Mouse (Mus musculus) thymus, adult 2 months (tissue): ENCODE measurements around the gene Sh2d1b1. TPM values are rescaled to one million over a fixed set of nuclear protein-coding genes. Genes with fewer than 3 reads are reported as not detected.

Source experiments
- DNase-seq: peaks from one replicate; pipeline ENCODE4 v3.0.0; 2021
- H3K27ac ChIP-seq: fragments of 200-500 bp; 2 replicates; pipeline ENCODE4 v1.5.1; 2012; ENCODE audit warnings: low read length, control low read depth; ENCODE audit not compliant: control insufficient read depth, insufficient read depth
- H3K27me3 ChIP-seq: fragments of 200-500 bp; 2 replicates; pipeline ENCODE4 v1.6.1; 2012; ENCODE audit warnings: mild to moderate bottlenecking, low read length, moderate library complexity, mixed read lengths; ENCODE audit not compliant: control insufficient read depth, insufficient read depth
- H3K36me3 ChIP-seq: fragments of 200-500 bp; 2 replicates; pipeline ENCODE4 v1.6.1; 2012; ENCODE audit warnings: mild to moderate bottlenecking, low read length, moderate library complexity; ENCODE audit not compliant: control insufficient read depth, insufficient read depth
- H3K4me1 ChIP-seq: fragments of 200-500 bp; replicated peaks from 2 replicates; pipeline ENCODE4 v1.6.1; 2012; ENCODE audit warnings: low read length; ENCODE audit not compliant: control insufficient read depth, insufficient read depth
- H3K4me3 ChIP-seq: fragments of 200-500 bp; 2 replicates; pipeline ENCODE4 v1.5.1; 2012; ENCODE audit warnings: mild to moderate bottlenecking, low read length, control low read depth, moderate library complexity; ENCODE audit not compliant: control insufficient read depth, insufficient read depth
- CTCF ChIP-seq: fragments of 200-500 bp; IDR thresholded peaks from 2 replicates; pipeline ENCODE4 v1.5.1; 2012; ENCODE audit warnings: mild to moderate bottlenecking, control low read depth, low read length, moderate library complexity, borderline replicate concordance; ENCODE audit not compliant: control insufficient read depth, poor library complexity, insufficient read depth; ENCODE audit errors: extremely low read depth
- POLR2A ChIP-seq: fragments of 200-500 bp; IDR thresholded peaks from 2 replicates; pipeline ENCODE4 v1.6.1; 2012; ENCODE audit warnings: mild to moderate bottlenecking, low read length, control low read depth, moderate library complexity; ENCODE audit not compliant: control insufficient read depth, poor library complexity, insufficient read depth; ENCODE audit errors: extremely low read depth
- WGBS: fragments of 180-500 bp; shearing (Covaris S2); methylation state at CpG from one replicate; pipeline ENCODE4 v1.1.7; 2018; 5-methylcytosine and 5-hydroxymethylcytosine counted together
- polyA plus RNA-seq: library from polyadenylated mRNA; depleted of rRNA; stranded (reverse); fragments of >200 nt; gene quantifications from 2 replicates; pipeline ENCODE4 v1.2.3, GENCODE M21; 2012

The Sh2d1b1 gene
- polyA plus RNA-seq, 1 experiment = 0.71 TPM

GRCm38 (mm10) chr1:170282415-170283129 lies 5.5 kb downstream of the Sh2d1b1 start:
- DNase-seq = no peak
- H3K4me1 ChIP-seq = no peaks in the 10 kb centered on the region
- WGBS = 31% methylated on average over 4 of the region's 4 CpGs
- no peak for TF ChIP-seq POLR2A
- no peak overlapping the region for H3K27ac ChIP-seq
- no peaks in the 10 kb centered on the region for H3K36me3 ChIP-seq
- H3K4me3 ChIP-seq = no peak overlapping the region
- H3K27me3 ChIP-seq = no peaks in the 10 kb centered on the region

DNA sequence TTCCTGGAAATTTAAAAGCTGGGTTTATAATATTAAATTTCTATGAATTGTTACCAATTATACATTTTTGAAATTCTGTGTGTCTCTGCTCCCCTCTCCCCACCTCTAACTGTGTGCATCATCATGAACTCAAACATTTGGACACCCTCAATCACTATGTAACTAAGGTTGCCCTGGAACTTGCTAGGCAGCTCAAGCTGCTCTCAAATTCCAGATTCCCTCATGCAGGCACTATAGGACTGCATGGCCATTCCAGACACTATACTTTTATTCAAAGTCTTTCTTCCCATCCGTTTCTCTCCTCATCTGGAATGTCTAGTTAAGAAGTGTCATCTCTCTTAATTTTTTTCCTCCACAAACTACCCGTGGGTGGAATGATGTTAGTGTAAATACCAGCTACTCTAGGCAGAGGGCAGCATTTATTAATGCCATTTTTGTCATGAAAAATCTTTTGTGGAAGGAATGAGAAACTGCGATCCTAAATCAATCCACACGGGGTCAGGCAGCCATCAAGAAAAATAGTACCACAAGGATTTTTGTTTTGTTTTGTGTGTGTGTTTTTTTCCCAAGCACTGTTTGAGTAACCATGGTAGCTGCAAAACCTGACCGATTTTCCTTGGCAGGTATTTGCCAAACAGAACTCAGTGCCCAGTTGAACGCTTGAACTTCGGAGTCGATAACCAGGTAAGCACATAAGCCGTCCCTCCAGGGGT lies 15.3 kb downstream of the Sh2d1b1 start:
- Histone ChIP-seq H3K4me1 (no peaks in the 10 kb centered on the region), H3K27me3 (no peaks in the 10 kb centered on the region), H3K27ac (no peak overlapping the region), H3K4me3 (no peak overlapping the region), H3K36me3 (no peaks in the 10 kb centered on the region)
- TF ChIP-seq CTCF = no peak
- TF ChIP-seq POLR2A = no peak
- DNase-seq = no peak
- 49% methylated on average over 9 of the region's 9 CpGs for WGBS

DNA sequence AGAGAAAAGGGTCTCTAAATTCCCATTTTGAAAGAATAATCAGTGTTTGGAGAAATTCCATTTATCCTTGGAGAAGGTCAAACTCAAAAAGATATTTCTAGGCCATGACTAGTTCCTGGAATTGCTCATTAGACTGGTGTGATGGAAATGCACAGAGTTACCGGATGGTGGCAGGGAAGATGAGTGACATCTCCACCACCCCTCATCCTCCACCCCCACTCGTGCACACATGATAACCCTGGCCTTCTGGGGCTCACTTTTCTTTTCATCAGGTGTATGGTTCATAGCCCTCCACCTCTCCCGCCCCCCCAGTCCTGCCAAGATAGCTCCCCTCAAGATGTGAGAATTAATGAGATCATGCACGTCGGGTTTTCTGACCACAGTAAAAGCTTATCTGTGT lies 16.1 kb downstream of the Sh2d1b1 start:
- Histone ChIP-seq H3K4me3 (no peak overlapping the region), H3K27me3 (no peaks in the 10 kb centered on the region), H3K4me1 (no peaks in the 10 kb centered on the region), H3K27ac (no peak overlapping the region), H3K36me3 (no peaks in the 10 kb centered on the region)
- TF ChIP-seq POLR2A (no peak), CTCF (no peak)
- no peak for DNase-seq
- WGBS = 90% methylated on average over 5 of the region's 5 CpGs

DNA sequence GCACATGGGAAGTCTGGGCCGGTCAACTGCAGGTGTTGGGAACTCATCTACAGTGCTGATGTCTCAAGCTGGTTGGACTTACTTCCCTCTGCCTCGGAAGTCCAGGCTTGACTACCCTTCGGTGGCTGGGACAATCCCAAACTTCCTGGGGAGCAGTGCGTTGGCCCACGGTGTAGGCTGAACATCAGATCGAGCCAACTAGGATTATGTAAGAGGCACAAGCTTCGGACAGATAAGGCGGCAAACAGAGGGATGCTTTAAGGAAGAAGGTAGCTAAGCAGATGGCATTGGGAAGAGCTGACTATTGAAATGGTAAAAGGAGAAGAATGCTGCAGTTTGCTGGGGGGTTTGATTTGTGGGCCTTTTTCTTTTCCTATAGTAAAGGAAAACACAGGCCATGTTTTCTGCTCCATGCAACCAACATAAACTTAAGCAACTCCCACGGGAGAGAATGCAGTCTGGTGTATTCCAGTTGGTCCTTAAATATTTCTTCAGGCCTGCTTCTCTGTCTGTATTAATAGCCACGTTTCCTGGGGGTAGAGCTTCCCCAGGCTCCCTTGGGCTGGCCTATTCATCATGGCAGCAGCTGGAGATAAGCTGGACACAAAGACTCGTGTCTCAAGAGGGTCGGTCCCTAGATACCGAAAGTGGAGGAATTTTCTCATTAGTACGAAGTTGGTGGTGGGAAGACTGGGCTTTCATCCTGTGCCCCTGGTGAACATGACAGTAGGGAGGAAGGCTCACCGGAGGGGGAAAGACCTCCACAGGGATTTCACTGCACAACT lies 17.9 kb downstream of the Sh2d1b1 start:
- Histone ChIP-seq H3K36me3 (no peaks in the 10 kb centered on the region), H3K4me1 (no peaks in the 10 kb centered on the region), H3K27me3 (no peaks in the 10 kb centered on the region), H3K27ac (no peak overlapping the region), H3K4me3 (no peak overlapping the region)
- TF ChIP-seq CTCF = no peak
- no peak for TF ChIP-seq POLR2A
- WGBS = 95% methylated on average over 15 of the region's 15 CpGs
- DNase-seq = no peak

GRCm38 (mm10) chr1:170299496-170299895 lies 22.4 kb downstream of the Sh2d1b1 start:
- no peak for TF ChIP-seq POLR2A
- no peaks in the 10 kb centered on the region for H3K27me3 ChIP-seq
- no peak overlapping the region for H3K27ac ChIP-seq
- H3K4me1 ChIP-seq = no peaks in the 10 kb centered on the region
- no peak overlapping the region for H3K4me3 ChIP-seq
- H3K36me3 ChIP-seq = no peaks in the 10 kb centered on the region
- no peak for DNase-seq
- 57% methylated on average over 4 of the region's 4 CpGs for WGBS

- Histone ChIP-seq H3K27ac (no peak overlapping the region), H3K27me3 (no peaks in the 10 kb centered on the region), H3K36me3 (no peaks in the 10 kb centered on the region), H3K4me3 (no peak overlapping the region), H3K4me1 (no peaks in the 10 kb centered on the region)
- 96% methylated on average over 9 of the region's 9 CpGs for WGBS
- TF ChIP-seq CTCF = no peak
- TF ChIP-seq POLR2A = no peak
- DNase-seq = no peak
These were observed 24.6 kb downstream of the Sh2d1b1 start for GRCm38 (mm10) chr1:170301686-170302085.

DNA sequence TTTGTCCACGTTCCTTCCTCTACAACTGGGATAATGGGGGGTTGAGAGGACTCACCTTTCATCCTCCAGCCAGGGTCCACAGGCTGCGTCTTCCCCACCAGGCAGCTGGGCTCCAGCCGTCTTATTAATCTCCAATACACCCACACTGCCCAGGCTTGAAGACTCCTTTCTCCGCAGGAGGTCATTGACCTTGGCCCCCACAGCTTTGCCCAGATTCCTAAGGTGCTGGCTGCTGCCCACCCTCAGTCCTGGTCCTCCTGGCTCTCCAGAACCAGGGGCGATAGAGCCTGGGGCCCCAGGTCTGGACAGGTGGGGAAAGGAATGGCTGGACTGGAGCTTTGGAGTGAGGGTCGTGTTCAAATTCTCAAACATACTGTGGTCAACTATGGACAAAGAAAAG lies 25.3 kb downstream of the Sh2d1b1 start:
- no peak for TF ChIP-seq CTCF
- no peak for TF ChIP-seq POLR2A
- Histone ChIP-seq H3K27ac (no peak overlapping the region), H3K27me3 (no peaks in the 10 kb centered on the region), H3K4me1 (no peaks in the 10 kb centered on the region), H3K36me3 (no peaks in the 10 kb centered on the region), H3K4me3 (no peak overlapping the region)
- 93% methylated on average over 6 of the region's 6 CpGs for WGBS
- no peak for DNase-seq
